Mouse (Mus musculus): ENCODE measurements around the gene Irak2. TPM values are rescaled to one million over a fixed set of nuclear protein-coding genes. Genes with fewer than 3 reads are reported as not detected.

Irak2 gene
- total and polyA plus RNA-seq, 3 experiments: 30.0 to 39.5 (median 32.5) TPM

GRCm38 (mm10) chr6:113654753-113655397 is 16.6 kb downstream of the Irak2 start:
- TF ChIP-seq HCFC1 (IDR thresholded peaks at IDR 0.05; ENCODE audit: low read depth, low read length) (no peak), RAD21 (IDR thresholded peaks at IDR 0.05; ENCODE audit: low read depth, low read length) (no peak), MXI1 (IDR thresholded peaks at IDR 0.05; ENCODE audit: low read depth, low read length) (no peak), KAT2A (IDR thresholded peaks at IDR 0.05; ENCODE audit: insufficient replicate concordance, low read length) (no peak), POLR2A (IDR thresholded peaks at IDR 0.05; ENCODE audit: low read depth, low read length) (no peak), MEF2A (IDR thresholded peaks at IDR 0.05; ENCODE audit: borderline replicate concordance, low read depth, low read length) (no peak), CTCF (conservative IDR thresholded peaks at IDR 0.05 in 1 of 2, IDR thresholded peaks at IDR 0.05 in 1 of 2; ENCODE audit: low read depth in 2 of 2, low read length in 2 of 2) (no peak), ETS1 (conservative IDR thresholded peaks at IDR 0.05; ENCODE audit: low read depth, low read length) (no peak), MAZ (IDR thresholded peaks at IDR 0.05; ENCODE audit: low read depth, low read length) (no peak), JUND (conservative IDR thresholded peaks at IDR 0.05; ENCODE audit: low read depth, low read length) (no peak), SIN3A (IDR thresholded peaks at IDR 0.05; ENCODE audit: low read length) (no peak), POLR2AphosphoS2 (IDR thresholded peaks at IDR 0.05; ENCODE audit: low read depth, low read length) (no peak), NRF1 (IDR thresholded peaks at IDR 0.05; ENCODE audit: low read depth, low read length) (no peak), TCF12 (IDR thresholded peaks at IDR 0.05; ENCODE audit: low read depth, low read length) (no peak), USF1 (IDR thresholded peaks at IDR 0.05; ENCODE audit: low read depth, low read length) (no peak), BHLHE40 (IDR thresholded peaks at IDR 0.05; ENCODE audit: low read depth, low read length) (no peak), MAX (IDR thresholded peaks at IDR 0.05; ENCODE audit: low read length) (no peak), ZMIZ1 (IDR thresholded peaks at IDR 0.05; ENCODE audit: low read depth, low read length) (no peak)
- peaks cover 42% of the 10 kb centered on the region for H3K79me2 ChIP-seq (replicated peaks; ENCODE audit: control insufficient read depth, extremely low read depth, insufficient read depth, poor library complexity, severe bottlenecking)
- peaks cover 21 to 76% of the 10 kb centered on the region in 2 experiments for H3K4me1 ChIP-seq (ENCODE audit: control insufficient read depth in 1 of 2, insufficient read depth in 2 of 2)
- DNase-seq (ENCODE audit: extremely low read depth): no peak
- peaks cover 36 to 65% of the 10 kb centered on the region in 2 experiments for H3K36me3 ChIP-seq (replicated peaks in 1 of 2; ENCODE audit: control insufficient read depth in 1 of 2, insufficient read depth in 1 of 2, low read length in 1 of 2)
- peaks cover 4% of the 10 kb centered on the region for H3K9me3 ChIP-seq (replicated peaks; ENCODE audit: low read length)
- no peak overlapping the region for H3K4me3 ChIP-seq (replicated peaks in 1 of 3; ENCODE audit: low read depth in 2 of 3, low read length in 2 of 3, poor library complexity in 1 of 3)
- dilution Hi-C loops (cut with MboI; ENCODE audit: extremely low pct_ligation_motif_present, extremely low pct_unique_long_range_greater_than_20kb, low sequenced_read_pairs) (no loop called here), in situ Hi-C loops (cut with MboI; ENCODE audit: low pct_ligation_motif_present, low pct_unique_long_range_greater_than_20kb, low sequenced_read_pairs) (no loop called here)
- no peak overlapping the region for H3K27ac ChIP-seq (ENCODE audit: insufficient read depth, low read depth)
- H3K4me2 ChIP-seq (ENCODE audit: insufficient read depth, low read depth, poor library complexity, severe bottlenecking): no peak overlapping the region
- H3K27me3 ChIP-seq (replicated peaks): no peaks in the 10 kb centered on the region
- H3K9ac ChIP-seq (ENCODE audit: insufficient read depth, low read depth): no peak overlapping the region

DNA sequence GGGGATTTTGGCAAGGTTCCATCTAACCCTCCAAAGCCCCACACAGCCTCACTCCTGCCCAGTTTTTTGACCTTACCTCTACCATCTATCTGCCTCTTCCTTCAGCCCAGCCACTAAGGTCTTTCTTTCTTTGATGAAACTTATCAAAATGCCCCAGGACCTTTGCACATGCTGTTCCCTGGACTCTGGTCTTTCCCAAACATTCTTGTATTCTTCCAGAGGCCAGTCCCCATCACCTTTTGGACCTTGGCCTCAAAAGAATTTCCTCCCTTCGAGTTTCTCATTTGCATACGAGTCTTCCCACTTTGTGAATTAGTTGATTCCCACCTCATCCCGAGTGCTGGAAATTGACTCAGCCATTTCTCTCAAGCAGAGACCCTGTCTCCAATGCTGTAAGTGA is 17.2 kb downstream of the Irak2 start:
- H3K9ac ChIP-seq (ENCODE audit: insufficient read depth, low read depth): no peak overlapping the region
- peaks cover 36 to 63% of the 10 kb centered on the region in 2 experiments for H3K36me3 ChIP-seq (replicated peaks in 1 of 2; ENCODE audit: control insufficient read depth in 1 of 2, insufficient read depth in 1 of 2, low read length in 1 of 2)
- in situ Hi-C loops (cut with MboI; ENCODE audit: low pct_ligation_motif_present, low pct_unique_long_range_greater_than_20kb, low sequenced_read_pairs): no loop called here
- no peak overlapping the region for H3K4me3 ChIP-seq (replicated peaks in 1 of 3; ENCODE audit: low read depth in 2 of 3, low read length in 2 of 3, poor library complexity in 1 of 3)
- no peak overlapping the region for H3K27ac ChIP-seq (ENCODE audit: insufficient read depth, low read depth)
- peaks cover 21 to 71% of the 10 kb centered on the region in 2 experiments for H3K4me1 ChIP-seq (ENCODE audit: control insufficient read depth in 1 of 2, insufficient read depth in 2 of 2)
- peaks cover 41% of the 10 kb centered on the region for H3K79me2 ChIP-seq (replicated peaks; ENCODE audit: control insufficient read depth, extremely low read depth, insufficient read depth, poor library complexity, severe bottlenecking)
- DNase-seq (ENCODE audit: extremely low read depth): no peak
- H3K4me2 ChIP-seq (ENCODE audit: insufficient read depth, low read depth, poor library complexity, severe bottlenecking): no peak overlapping the region
- peaks cover 4% of the 10 kb centered on the region for H3K9me3 ChIP-seq (replicated peaks; ENCODE audit: low read length)
- no peaks in the 10 kb centered on the region for H3K27me3 ChIP-seq (replicated peaks)
- TF ChIP-seq GABPA (IDR thresholded peaks at IDR 0.05; ENCODE audit: insufficient replicate concordance, low read depth, low read length) (no peak), MEF2A (IDR thresholded peaks at IDR 0.05; ENCODE audit: borderline replicate concordance, low read depth, low read length) (no peak), ZMIZ1 (IDR thresholded peaks at IDR 0.05; ENCODE audit: low read depth, low read length) (no peak), PAX5 (IDR thresholded peaks at IDR 0.05; ENCODE audit: low read length) (no peak), NRF1 (IDR thresholded peaks at IDR 0.05; ENCODE audit: low read depth, low read length) (no peak), EP300 (IDR thresholded peaks at IDR 0.05; ENCODE audit: low read length) (no peak), NELFE (IDR thresholded peaks at IDR 0.05; ENCODE audit: low read depth, low read length) (no peak), TCF12 (IDR thresholded peaks at IDR 0.05; ENCODE audit: low read depth, low read length) (no peak), ELF1 (IDR thresholded peaks at IDR 0.05; ENCODE audit: low read depth, low read length) (no peak), SIN3A (IDR thresholded peaks at IDR 0.05; ENCODE audit: low read length) (no peak), KAT2A (IDR thresholded peaks at IDR 0.05; ENCODE audit: insufficient replicate concordance, low read length) (no peak), RCOR1 (conservative IDR thresholded peaks at IDR 0.05; ENCODE audit: low read depth, low read length) (no peak), CHD1 (IDR thresholded peaks at IDR 0.05; ENCODE audit: low read depth, low read length) (no peak)
- dilution Hi-C loops (cut with MboI; ENCODE audit: extremely low pct_ligation_motif_present, extremely low pct_unique_long_range_greater_than_20kb, low sequenced_read_pairs): no loop called here
